Mouse (Mus musculus): ENCODE results near the gene Bicc1. TPM values are rescaled to one million over a fixed set of nuclear protein-coding genes. Genes with fewer than 3 reads are reported as not detected.

Bicc1 gene
- polyA plus RNA-seq, 1 experiment from 2014 or later, result 4.3 TPM

- WGBS, result 100% methylated on average over 1 of the region's 1 CpGs
- H3K9me3 ChIP-seq (replicated peaks; ENCODE audit: control insufficient read depth, low read length, poor library complexity, severe bottlenecking), result no peaks in the 10 kb centered on the region
- no peak for ATAC-seq
- H3K36me3 ChIP-seq (ENCODE audit: control insufficient read depth, insufficient read depth, low read length), result no peaks in the 10 kb centered on the region
- no peak overlapping the region for H3K9ac ChIP-seq (ENCODE audit: low read depth, low read length)
- H3K27me3 ChIP-seq (ENCODE audit: control insufficient read depth, insufficient read depth, low read depth, low read length), result no peaks in the 10 kb centered on the region
- no peak overlapping the region for H3K4me3 ChIP-seq (ENCODE audit: low read depth, low read length)
- H3K27ac ChIP-seq (ENCODE audit: low read length), result no peak overlapping the region
- H3K4me2 ChIP-seq (ENCODE audit: low read length), result no peak overlapping the region
- no peaks in the 10 kb centered on the region for H3K4me1 ChIP-seq (ENCODE audit: control insufficient read depth, insufficient read depth, low read length)
Observed at GRCm38 (mm10) chr10:71171414-71171813, 11.9 kb upstream of the Bicc1 start.

- H3K9ac ChIP-seq (ENCODE audit: low read depth, low read length), result no peak overlapping the region
- H3K9me3 ChIP-seq (replicated peaks; ENCODE audit: control insufficient read depth, low read length, poor library complexity, severe bottlenecking), result no peaks in the 10 kb centered on the region
- H3K27me3 ChIP-seq (ENCODE audit: control insufficient read depth, insufficient read depth, low read depth, low read length), result no peaks in the 10 kb centered on the region
- H3K4me3 ChIP-seq (ENCODE audit: low read depth, low read length), result no peak overlapping the region
- H3K4me2 ChIP-seq (ENCODE audit: low read length), result no peak overlapping the region
- H3K4me1 ChIP-seq (ENCODE audit: control insufficient read depth, insufficient read depth, low read length), result no peaks in the 10 kb centered on the region
- H3K27ac ChIP-seq (ENCODE audit: low read length), result no peak overlapping the region
- 95% methylated on average over 5 of the region's 5 CpGs for WGBS
- ATAC-seq, result no peak
- H3K36me3 ChIP-seq (ENCODE audit: control insufficient read depth, insufficient read depth, low read length), result no peaks in the 10 kb centered on the region
Observed at GRCm38 (mm10) chr10:71170771-71171170, 11.3 kb upstream of the Bicc1 start.

- no peaks in the 10 kb centered on the region for H3K27me3 ChIP-seq (ENCODE audit: control insufficient read depth, insufficient read depth, low read depth, low read length)
- no peaks in the 10 kb centered on the region for H3K9me3 ChIP-seq (replicated peaks; ENCODE audit: control insufficient read depth, low read length, poor library complexity, severe bottlenecking)
- no peaks in the 10 kb centered on the region for H3K36me3 ChIP-seq (ENCODE audit: control insufficient read depth, insufficient read depth, low read length)
- no peak overlapping the region for H3K27ac ChIP-seq (ENCODE audit: low read length)
- H3K4me3 ChIP-seq (ENCODE audit: low read depth, low read length), result no peak overlapping the region
- no peak for ATAC-seq
- H3K4me1 ChIP-seq (ENCODE audit: control insufficient read depth, insufficient read depth, low read length), result no peaks in the 10 kb centered on the region
- no peak overlapping the region for H3K4me2 ChIP-seq (ENCODE audit: low read length)
- 90% methylated on average over 10 of the region's 10 CpGs for WGBS
- no peak overlapping the region for H3K9ac ChIP-seq (ENCODE audit: low read depth, low read length)
Observed at GRCm38 (mm10) chr10:71169811-71170210, 10.3 kb upstream of the Bicc1 start.

- Histone ChIP-seq H3K9ac (ENCODE audit: low read depth, low read length) (no peak overlapping the region), H3K27ac (ENCODE audit: low read length) (no peak overlapping the region), H3K4me2 (ENCODE audit: low read length) (no peak overlapping the region), H3K36me3 (ENCODE audit: control insufficient read depth, insufficient read depth, low read length) (no peaks in the 10 kb centered on the region), H3K4me3 (ENCODE audit: low read depth, low read length) (no peak overlapping the region), H3K27me3 (ENCODE audit: control insufficient read depth, insufficient read depth, low read depth, low read length) (no peaks in the 10 kb centered on the region), H3K4me1 (ENCODE audit: control insufficient read depth, insufficient read depth, low read length) (no peaks in the 10 kb centered on the region), H3K9me3 (replicated peaks; ENCODE audit: control insufficient read depth, low read length, poor library complexity, severe bottlenecking) (no peaks in the 10 kb centered on the region)
- no peak for ATAC-seq
- 34% methylated on average over 4 of the region's 4 CpGs for WGBS
Observed at GRCm38 (mm10) chr10:71169171-71169570, 9.7 kb upstream of the Bicc1 start.

GRCm38 (mm10) chr10:71160449-71160848, 949 bp upstream of the Bicc1 start:
- Histone ChIP-seq H3K4me2 (ENCODE audit: low read length) (no peak overlapping the region), H3K27ac (ENCODE audit: low read length) (no peak overlapping the region), H3K9ac (ENCODE audit: low read depth, low read length) (no peak overlapping the region), H3K27me3 (ENCODE audit: control insufficient read depth, insufficient read depth, low read depth, low read length) (0 out of 2 replicates have a peak, but pooled peaks cover 3% of the 10 kb centered on the region), H3K4me3 (ENCODE audit: low read depth, low read length) (no peak overlapping the region), H3K9me3 (replicated peaks; ENCODE audit: control insufficient read depth, low read length, poor library complexity, severe bottlenecking) (no peaks in the 10 kb centered on the region), H3K36me3 (ENCODE audit: control insufficient read depth, insufficient read depth, low read length) (no peaks in the 10 kb centered on the region), H3K4me1 (ENCODE audit: control insufficient read depth, insufficient read depth, low read length) (peaks cover 8% of the 10 kb centered on the region)
- 81% methylated on average over 12 of the region's 12 CpGs for WGBS
- ATAC-seq, result no peak

GRCm38 (mm10) chr10:71158940-71159675, 392 bp downstream of the Bicc1 start:
- H3K9me3 ChIP-seq (replicated peaks; ENCODE audit: control insufficient read depth, low read length, poor library complexity, severe bottlenecking), result no peaks in the 10 kb centered on the region
- H3K4me2 ChIP-seq (ENCODE audit: low read length), result peak overlapping the region; percentile 98
- under 1% methylated on average over 62 of the region's 65 CpGs for WGBS
- H3K27ac ChIP-seq (ENCODE audit: low read length), result no peak overlapping the region
- peak overlapping the region; percentile 78 for H3K9ac ChIP-seq (ENCODE audit: low read depth, low read length)
- peak overlapping the region; percentile 78 for H3K4me3 ChIP-seq (ENCODE audit: low read depth, low read length)
- 0 out of 2 replicates have a peak, but pooled peaks cover 3% of the 10 kb centered on the region for H3K27me3 ChIP-seq (ENCODE audit: control insufficient read depth, insufficient read depth, low read depth, low read length)
- peak; percentile 90 for ATAC-seq
- peaks cover 8% of the 10 kb centered on the region for H3K4me1 ChIP-seq (ENCODE audit: control insufficient read depth, insufficient read depth, low read length)
- H3K36me3 ChIP-seq (ENCODE audit: control insufficient read depth, insufficient read depth, low read length), result no peaks in the 10 kb centered on the region

- no peaks in the 10 kb centered on the region for H3K36me3 ChIP-seq (ENCODE audit: control insufficient read depth, insufficient read depth, low read length)
- H3K4me3 ChIP-seq (ENCODE audit: low read depth, low read length), result no peak overlapping the region
- 0 out of 2 replicates have a peak, but pooled peaks cover 3% of the 10 kb centered on the region for H3K27me3 ChIP-seq (ENCODE audit: control insufficient read depth, insufficient read depth, low read depth, low read length)
- H3K4me2 ChIP-seq (ENCODE audit: low read length), result no peak overlapping the region
- no peaks in the 10 kb centered on the region for H3K9me3 ChIP-seq (replicated peaks; ENCODE audit: control insufficient read depth, low read length, poor library complexity, severe bottlenecking)
- H3K27ac ChIP-seq (ENCODE audit: low read length), result no peak overlapping the region
- WGBS, result 86% methylated on average over 5 of the region's 5 CpGs
- H3K9ac ChIP-seq (ENCODE audit: low read depth, low read length), result no peak overlapping the region
- no peak for ATAC-seq
- H3K4me1 ChIP-seq (ENCODE audit: control insufficient read depth, insufficient read depth, low read length), result peaks cover 8% of the 10 kb centered on the region
Observed at GRCm38 (mm10) chr10:71156569-71156968, 2.9 kb downstream of the Bicc1 start.

- 97% methylated on average over 6 of the region's 6 CpGs for WGBS
- no peak overlapping the region for H3K4me3 ChIP-seq (ENCODE audit: low read depth, low read length)
- no peaks in the 10 kb centered on the region for H3K36me3 ChIP-seq (ENCODE audit: control insufficient read depth, insufficient read depth, low read length)
- H3K27ac ChIP-seq (ENCODE audit: low read length), result no peak overlapping the region
- no peak overlapping the region for H3K4me2 ChIP-seq (ENCODE audit: low read length)
- H3K9ac ChIP-seq (ENCODE audit: low read depth, low read length), result no peak overlapping the region
- ATAC-seq, result no peak
- 0 out of 2 replicates have a peak, but pooled peaks cover 3% of the 10 kb centered on the region for H3K27me3 ChIP-seq (ENCODE audit: control insufficient read depth, insufficient read depth, low read depth, low read length)
- H3K4me1 ChIP-seq (ENCODE audit: control insufficient read depth, insufficient read depth, low read length), result peaks cover 4% of the 10 kb centered on the region; the same call in 1 of the 2 replicates
- no peaks in the 10 kb centered on the region for H3K9me3 ChIP-seq (replicated peaks; ENCODE audit: control insufficient read depth, low read length, poor library complexity, severe bottlenecking)
Observed at GRCm38 (mm10) chr10:71153610-71154009, 5.9 kb downstream of the Bicc1 start.

- H3K4me2 ChIP-seq (ENCODE audit: low read length), result no peak overlapping the region
- H3K36me3 ChIP-seq (ENCODE audit: control insufficient read depth, insufficient read depth, low read length), result no peaks in the 10 kb centered on the region
- no peak overlapping the region for H3K4me3 ChIP-seq (ENCODE audit: low read depth, low read length)
- no peaks in the 10 kb centered on the region for H3K9me3 ChIP-seq (replicated peaks; ENCODE audit: control insufficient read depth, low read length, poor library complexity, severe bottlenecking)
- no peak overlapping the region for H3K27ac ChIP-seq (ENCODE audit: low read length)
- ATAC-seq, result no peak
- H3K9ac ChIP-seq (ENCODE audit: low read depth, low read length), result no peak overlapping the region
- H3K4me1 ChIP-seq (ENCODE audit: control insufficient read depth, insufficient read depth, low read length), result peaks cover under 1% of the 10 kb centered on the region; the same call in 1 of the 2 replicates
- 90% methylated on average over 1 of the region's 1 CpGs for WGBS
- H3K27me3 ChIP-seq (ENCODE audit: control insufficient read depth, insufficient read depth, low read depth, low read length), result 0 out of 2 replicates have a peak, but pooled peaks cover 3% of the 10 kb centered on the region
Observed at GRCm38 (mm10) chr10:71153138-71153537, 6.4 kb downstream of the Bicc1 start.

Measured in midbrain, embryonic 16.5 days (tissue).